Mouse (Mus musculus) adrenal gland, postnatal 36 days (tissue): ENCODE data around the gene Zfp366. TPM values are rescaled to one million over a fixed set of nuclear protein-coding genes. Genes with fewer than 3 reads are reported as not detected.

Experiments
- DNase-seq, 2 experiments: peaks; one replicate each; pipeline ENCODE4 v3.0.0; 2021; ENCODE audit warnings: mixed read lengths in 1 of 2
- total RNA-seq, 2 experiments: library from RNA; stranded (reverse); gene quantifications; 2 replicates each; pipeline ENCODE4 v1.2.3; 2021

The Zfp366 gene
- total RNA-seq, 2 experiments from 2014 or later = 3.4 to 10.1 TPM

- DNase-seq = no peak
Measured at GRCm38 (mm10) chr13:99226809-99227208, 42.2 kb downstream of the Zfp366 start.

- no peak for DNase-seq
Measured at GRCm38 (mm10) chr13:99227456-99228250, 43.0 kb downstream of the Zfp366 start.

GRCm38 (mm10) chr13:99228821-99229570 is 44.4 kb downstream of the Zfp366 start:
- DNase-seq = no peak

- no peak for DNase-seq
Measured at GRCm38 (mm10) chr13:99229641-99230494, 45.2 kb downstream of the Zfp366 start.

- DNase-seq = peak in 1 of 2 experiments; percentile 34
Measured at GRCm38 (mm10) chr13:99230495-99230868, 45.9 kb downstream of the Zfp366 start.

GRCm38 (mm10) chr13:99233333-99233732 is 48.7 kb downstream of the Zfp366 start:
- no peak for DNase-seq

GRCm38 (mm10) chr13:99233956-99234355 is 49.3 kb downstream of the Zfp366 start:
- no peak for DNase-seq

- no peak for DNase-seq
Measured at GRCm38 (mm10) chr13:99235428-99236210, 51.0 kb downstream of the Zfp366 start.

- no peak for DNase-seq
Measured at GRCm38 (mm10) chr13:99236222-99236621, 51.6 kb downstream of the Zfp366 start.

- DNase-seq = no peak
Measured at GRCm38 (mm10) chr13:99237122-99237521, 52.5 kb downstream of the Zfp366 start.

- no peak for DNase-seq
Measured at GRCm38 (mm10) chr13:99237841-99238216, 53.2 kb downstream of the Zfp366 start.

GRCm38 (mm10) chr13:99238217-99239160 is 53.9 kb downstream of the Zfp366 start:
- DNase-seq = peak; percentile 55 to 69

- DNase-seq = no peak
Measured at GRCm38 (mm10) chr13:99239161-99239530, 54.5 kb downstream of the Zfp366 start.

GRCm38 (mm10) chr13:99239741-99240140 is 55.1 kb downstream of the Zfp366 start:
- DNase-seq = no peak

- DNase-seq = no peak
Measured at GRCm38 (mm10) chr13:99241984-99242383, 57.4 kb downstream of the Zfp366 start.

GRCm38 (mm10) chr13:99242895-99243294 is 58.3 kb downstream of the Zfp366 start:
- DNase-seq = no peak

- DNase-seq = no peak
Measured at GRCm38 (mm10) chr13:99243831-99244230, 59.2 kb downstream of the Zfp366 start.

GRCm38 (mm10) chr13:99244471-99244870 is 59.8 kb downstream of the Zfp366 start:
- no peak for DNase-seq

- no peak for DNase-seq
Measured at GRCm38 (mm10) chr13:99244896-99245295, 60.3 kb downstream of the Zfp366 start.

- DNase-seq = no peak
Measured at GRCm38 (mm10) chr13:99245916-99246460, 61.4 kb downstream of the Zfp366 start.
